Mouse (Mus musculus) forebrain, embryonic 11.5 days (tissue): ENCODE measurements around the gene Wdr4. TPM values are rescaled to one million over a fixed set of nuclear protein-coding genes. Genes with fewer than 3 reads are reported as not detected.
A peak's percentile ranks its signal among the peaks of the same experiment; 100 is the strongest.

Experiments used
- ATAC-seq: fragments of 200-750 bp; cut with Nextera tagmentation; replicated peaks from 2 replicates; pipeline ENCODE4 v1.8.0; 2017; ENCODE audit warnings: moderate TSS enrichment; ENCODE audit not compliant: low FRiP score
- DNase-seq: peaks from one replicate; pipeline ENCODE4 v3.0.0-alpha.2; 2017; ENCODE audit warnings: low spot score
- H3K27ac ChIP-seq: fragments of 300-500 bp; sonication (generic); 2 replicates; pipeline ENCODE4 v1.5.1; 2014; ENCODE audit warnings: low read depth, low read length
- H3K27me3 ChIP-seq: fragments of 300-500 bp; sonication (generic); 2 replicates; pipeline ENCODE4 v1.6.1; 2014; ENCODE audit warnings: mild to moderate bottlenecking, low read length, mixed read lengths; ENCODE audit not compliant: control insufficient read depth, insufficient read depth
- H3K36me3 ChIP-seq: fragments of 300-500 bp; sonication (generic); 2 replicates; pipeline ENCODE4 v1.6.1; 2014; ENCODE audit warnings: mild to moderate bottlenecking, low read length, moderate library complexity, mixed read lengths; ENCODE audit not compliant: control insufficient read depth, insufficient read depth
- H3K4me1 ChIP-seq: fragments of 300-500 bp; sonication (generic); replicated peaks from 2 replicates; pipeline ENCODE4 v1.6.1; 2014; ENCODE audit warnings: low read length, mixed read lengths; ENCODE audit not compliant: control insufficient read depth, insufficient read depth
- H3K4me2 ChIP-seq: fragments of 300-500 bp; sonication (generic); 2 replicates; pipeline ENCODE4 v1.6.1; 2014; ENCODE audit warnings: low read depth, mild to moderate bottlenecking, low read length, moderate library complexity, mixed read lengths; ENCODE audit not compliant: severe bottlenecking
- H3K4me3 ChIP-seq: fragments of 300-500 bp; sonication (generic); 2 replicates; pipeline ENCODE4 v1.5.1; 2014; ENCODE audit warnings: low read depth, low read length
- H3K9ac ChIP-seq: fragments of 300-500 bp; sonication (generic); 2 replicates; pipeline ENCODE4 v1.6.1; 2014; ENCODE audit warnings: low read length
- H3K9me3 ChIP-seq: fragments of 300-500 bp; sonication (generic); 2 replicates; pipeline ENCODE4 v1.6.1; 2016; ENCODE audit warnings: low read length, mixed read lengths; ENCODE audit not compliant: control insufficient read depth
- WGBS: fragments of 180-500 bp; shearing (Covaris S2); extraction: QIAGEN DNeasy Blood & Tissue Kit; methylation state at CpG from one replicate; pipeline ENCODE4 v1.1.7; 2014; 5-methylcytosine and 5-hydroxymethylcytosine counted together
- polyA plus RNA-seq: library from polyadenylated mRNA; unstranded; fragments of >200 nt; fragmentation: Nextera tagmentation; extraction: Ambion mirVana; gene quantifications from 2 replicates; pipeline ENCODE4 v1.2.1, GENCODE M21; 2014

The Wdr4 gene
- 48.9 and 49.3 TPM in 2 replicates for polyA plus RNA-seq

DNA sequence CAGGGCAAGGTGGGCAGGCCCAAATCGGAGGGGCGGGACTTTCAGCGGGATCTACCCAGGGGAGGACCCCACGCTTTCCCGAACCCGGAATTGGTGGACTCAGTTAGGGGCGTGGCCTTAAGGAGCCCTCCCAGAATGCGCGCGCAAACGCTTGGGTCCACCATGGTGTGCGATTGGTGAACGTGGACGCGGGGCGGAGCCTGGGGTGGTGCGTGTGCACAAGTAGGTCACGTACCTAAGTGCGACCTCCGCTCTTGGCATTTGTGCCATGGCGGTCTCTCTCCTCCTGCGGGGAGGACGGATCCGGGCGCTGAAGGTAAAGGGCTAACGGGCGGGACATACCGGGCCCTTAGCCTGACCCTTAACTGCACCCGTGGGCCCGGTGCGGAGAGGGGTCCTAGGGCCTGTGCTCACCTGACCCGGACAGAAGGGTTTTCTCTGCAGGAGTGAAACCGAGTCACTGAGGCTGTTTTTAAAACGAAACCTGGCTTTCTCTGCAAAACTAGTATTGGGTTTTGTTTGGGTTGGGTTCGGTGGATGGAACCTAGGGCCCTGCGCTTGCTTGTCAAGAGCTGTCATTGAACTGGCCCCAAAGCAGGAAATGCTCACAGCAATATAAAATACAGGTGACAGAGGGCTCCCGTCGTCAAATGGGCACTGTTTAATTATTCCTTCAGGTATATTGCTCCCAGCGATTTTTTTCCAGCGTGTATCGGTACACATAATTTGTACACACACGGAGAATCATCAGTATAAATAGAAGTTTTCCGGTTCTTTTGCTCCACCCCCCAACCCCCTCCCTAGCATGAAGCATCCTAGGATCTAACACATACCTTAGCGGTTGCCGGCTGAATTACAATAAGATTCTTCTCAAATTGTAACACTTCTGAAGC is at the start of gene Wdr4, which contains the start of gene Ndufv3:
Gene Wdr4 (minus strand): TSS at position 35 of the 893 bp plus-strand sequence.
Gene Ndufv3 (plus strand): TSS at position 170 of the 893 bp plus-strand sequence.
- Histone ChIP-seq H3K4me2 (peak within 1 kb of the TSS; percentile 55), H3K9me3 (no peaks in the 10 kb centered on the region), H3K36me3 (no peaks in the 10 kb centered on the region; the same call in 1 of the 2 replicates), H3K27ac (no peak within 1 kb of the TSS), H3K27me3 (no peaks in the 10 kb centered on the region), H3K4me1 (no peaks in the 10 kb centered on the region; the same call in 1 of the 2 replicates), H3K9ac (peak within 1 kb of the TSS; percentile 65), H3K4me3 (peak within 1 kb of the TSS; percentile 73)
- peak; percentile 98 for DNase-seq
- ATAC-seq, result peak; percentile 96
- WGBS, result under 1% methylated on average over 45 of the region's 45 CpGs

DNA sequence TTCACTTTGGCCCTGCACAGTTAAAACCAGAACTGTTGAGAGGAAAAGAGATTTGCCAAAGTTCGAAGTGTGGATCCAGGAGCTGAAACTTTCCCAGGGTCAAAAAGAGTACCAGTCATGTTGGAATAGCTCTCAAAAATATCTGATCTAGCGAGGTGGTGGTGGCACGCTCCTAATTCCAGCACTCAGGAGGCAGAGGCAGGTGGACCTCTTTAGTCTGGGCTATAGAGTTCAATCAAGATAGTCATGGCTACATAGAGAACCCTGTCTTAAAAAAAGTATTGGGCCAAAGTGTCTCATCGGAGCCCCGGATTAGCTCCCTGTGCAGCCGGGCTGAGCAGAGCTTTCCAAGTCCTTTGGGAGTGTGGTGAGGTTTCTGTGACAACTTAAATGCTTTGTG is 46.5 kb upstream of the Wdr4 start:
- Histone ChIP-seq H3K27me3 (no peaks in the 10 kb centered on the region), H3K4me2 (peak overlapping the region; percentile 89), H3K4me1 (peaks cover 22% of the 10 kb centered on the region), H3K4me3 (peak overlapping the region; percentile 80), H3K9me3 (no peaks in the 10 kb centered on the region), H3K36me3 (no peaks in the 10 kb centered on the region), H3K9ac (peak overlapping the region; percentile 87), H3K27ac (no peak overlapping the region)
- DNase-seq, result no peak
- no peak for ATAC-seq
- WGBS, result 75% methylated on average over 6 of the region's 6 CpGs

DNA sequence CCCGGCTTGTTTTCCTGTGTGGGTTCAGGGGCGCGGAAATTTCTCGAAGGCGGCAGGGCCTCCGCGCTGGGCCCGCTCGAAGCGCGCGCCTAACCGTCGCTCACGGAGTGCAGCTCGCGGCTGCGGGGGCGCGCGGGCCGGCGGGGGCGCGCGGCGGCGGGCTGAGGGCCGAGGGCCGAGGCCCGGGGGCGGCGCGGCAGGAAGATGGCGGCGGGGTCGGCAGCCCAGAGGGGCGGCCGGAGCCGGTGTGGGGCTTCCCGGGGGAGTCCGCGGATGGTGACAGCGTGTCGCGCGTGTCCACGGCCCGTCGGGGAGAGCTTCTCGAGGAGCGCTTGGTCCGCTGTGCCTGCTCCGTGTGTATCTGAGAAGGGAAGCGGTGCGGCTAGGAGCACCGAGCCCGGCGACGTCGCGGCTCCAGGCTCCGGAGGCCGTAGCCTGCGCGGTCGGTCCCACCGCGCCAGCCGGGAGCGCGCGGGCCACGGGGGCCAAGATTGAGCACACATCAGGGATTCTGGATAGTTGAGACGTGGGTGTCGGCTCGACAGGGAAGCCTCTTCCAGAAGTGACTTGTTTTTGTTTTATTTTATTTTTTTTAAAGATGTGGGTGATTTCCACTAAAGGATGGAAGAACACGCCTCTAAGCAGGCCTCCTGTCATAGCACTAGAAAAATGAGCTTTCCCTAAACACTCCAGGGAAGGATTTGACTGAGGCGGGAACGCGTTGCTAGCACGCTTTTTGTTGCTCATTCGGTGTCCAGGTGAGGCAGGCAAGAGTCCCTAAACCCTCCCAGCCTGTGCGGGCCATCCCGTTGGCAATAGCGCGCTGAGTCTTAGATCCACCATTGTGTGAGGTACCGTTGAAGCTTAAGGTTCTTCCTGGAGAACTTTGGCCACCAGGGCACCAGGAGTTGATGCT is 45.6 kb upstream of the Wdr4 start:
- Histone ChIP-seq H3K4me2 (peak overlapping the region; percentile 89), H3K9ac (peak overlapping the region; percentile 87), H3K4me3 (peak overlapping the region; percentile 80), H3K27me3 (no peaks in the 10 kb centered on the region), H3K9me3 (no peaks in the 10 kb centered on the region), H3K27ac (peak overlapping the region; percentile 91), H3K36me3 (no peaks in the 10 kb centered on the region), H3K4me1 (peaks cover 22% of the 10 kb centered on the region)
- WGBS, result under 1% methylated on average over 86 of the region's 88 CpGs
- DNase-seq, result peak; percentile 66
- ATAC-seq, result peak; percentile 50

DNA sequence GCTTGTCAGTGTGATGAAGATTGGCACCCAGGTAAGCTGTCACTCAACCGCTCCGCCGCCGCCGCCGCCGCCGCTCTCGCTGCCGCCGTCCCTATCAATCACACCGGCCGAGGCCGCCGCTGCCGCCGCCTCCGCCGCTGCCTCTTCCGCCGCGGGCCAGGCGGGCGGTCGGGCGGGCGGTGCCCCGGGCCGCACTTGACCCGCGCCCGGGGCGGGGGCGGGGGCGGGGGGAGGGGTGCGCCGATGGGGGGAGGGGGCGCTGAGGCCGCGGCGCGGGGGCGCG is 45.0 kb upstream of the Wdr4 start:
- peak overlapping the region; percentile 91 for H3K27ac ChIP-seq
- H3K36me3 ChIP-seq, result no peaks in the 10 kb centered on the region

DNA sequence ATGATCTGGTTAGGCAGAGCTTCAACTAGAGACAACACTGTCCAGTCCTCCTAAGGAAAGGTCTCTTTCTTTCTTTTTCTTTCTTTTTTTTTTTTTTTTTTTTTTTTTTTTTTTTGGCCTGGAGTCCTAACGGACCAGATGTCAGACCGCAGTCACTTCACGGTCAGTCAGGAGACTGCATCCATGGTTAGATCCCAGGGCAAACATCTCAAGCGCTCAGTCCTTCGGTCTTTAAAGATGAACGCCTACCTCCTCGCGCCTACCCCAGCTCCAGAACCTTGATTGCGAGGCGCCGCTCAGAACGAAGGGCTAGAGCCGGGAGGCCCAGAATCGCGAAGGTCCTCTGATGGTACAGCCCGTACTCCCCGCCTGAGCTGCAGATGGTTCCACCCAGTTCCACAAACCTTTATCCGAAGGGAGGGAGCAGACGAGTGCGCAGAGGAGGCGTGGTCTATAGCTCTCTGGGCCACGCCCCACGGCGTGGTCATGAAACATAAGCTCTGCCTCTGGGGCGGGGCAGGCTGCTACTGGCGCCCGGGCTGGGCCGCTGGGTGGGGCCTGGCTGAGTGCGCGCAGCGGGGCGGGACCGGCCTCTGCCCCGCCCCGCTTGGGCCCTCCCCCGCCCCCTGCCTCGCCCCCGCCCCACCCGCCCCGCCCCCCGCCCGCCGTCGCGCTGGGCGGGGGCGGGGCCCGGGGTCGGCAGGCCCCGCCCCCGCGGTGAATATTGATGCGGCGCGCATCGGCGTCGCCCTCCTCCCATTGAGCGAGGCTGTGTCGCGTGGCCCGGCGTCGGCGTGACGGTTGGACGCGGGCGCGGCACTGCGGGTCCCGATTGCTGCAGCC is 44.5 kb upstream of the Wdr4 start, which contains the start of gene Pknox1:
Gene Pknox1 (plus strand): TSS at position 720 of the 843 bp plus-strand sequence.
- peaks cover 22% of the 10 kb centered on the region for H3K4me1 ChIP-seq
- DNase-seq (peak; percentile 99), ATAC-seq (peak; percentile 95)
- H3K36me3 ChIP-seq, result no peaks in the 10 kb centered on the region
- WGBS, result under 1% methylated on average over 50 of the region's 72 CpGs
- H3K9me3 ChIP-seq, result no peaks in the 10 kb centered on the region
- no peaks in the 10 kb centered on the region for H3K27me3 ChIP-seq
- peak within 1 kb of the TSS; percentile 80 for H3K4me3 ChIP-seq
- H3K4me2 ChIP-seq, result peak within 1 kb of the TSS; percentile 89
- peak within 1 kb of the TSS; percentile 87 for H3K9ac ChIP-seq
- H3K27ac ChIP-seq, result peak within 1 kb of the TSS; percentile 91

More for the DNA sequence above, 45.0 kb upstream of the Wdr4 start:
- 0% methylated on average over 31 of the region's 44 CpGs for WGBS
- Histone ChIP-seq H3K4me3 (peak overlapping the region; percentile 80), H3K9ac (peak overlapping the region; percentile 87), H3K4me1 (peaks cover 22% of the 10 kb centered on the region), H3K27me3 (no peaks in the 10 kb centered on the region), H3K9me3 (no peaks in the 10 kb centered on the region), H3K4me2 (peak overlapping the region; percentile 89)
- ATAC-seq (no peak), DNase-seq (no peak)

DNA sequence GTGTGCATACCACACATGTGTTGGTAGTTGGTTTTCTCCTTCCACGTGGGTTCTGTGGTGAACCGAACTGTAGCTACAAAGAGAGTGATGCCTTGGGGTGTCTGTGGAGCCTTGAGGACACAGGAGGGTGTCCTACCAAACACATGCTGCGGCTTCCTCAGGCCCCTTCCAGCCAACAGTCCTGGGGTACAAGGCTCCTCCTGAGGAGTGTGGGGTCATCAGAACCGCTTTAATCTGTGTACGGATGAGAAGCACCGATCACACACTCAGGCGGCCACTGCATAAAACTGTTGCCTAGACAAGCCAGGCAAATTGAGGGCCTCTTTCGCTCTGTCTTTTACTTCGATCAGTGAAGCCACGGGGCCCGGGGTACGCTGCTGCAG is 43.8 kb upstream of the Wdr4 start:
- no peak for ATAC-seq
- Histone ChIP-seq H3K9me3 (no peaks in the 10 kb centered on the region), H3K27me3 (no peaks in the 10 kb centered on the region), H3K27ac (peak overlapping the region; percentile 75), H3K4me1 (peaks cover 20% of the 10 kb centered on the region), H3K4me3 (peak overlapping the region; percentile 80), H3K36me3 (no peaks in the 10 kb centered on the region), H3K4me2 (peak overlapping the region; percentile 59), H3K9ac (peak overlapping the region; percentile 66)
- WGBS, result 27% methylated on average over 12 of the region's 12 CpGs
- DNase-seq, result peak; percentile 64

DNA sequence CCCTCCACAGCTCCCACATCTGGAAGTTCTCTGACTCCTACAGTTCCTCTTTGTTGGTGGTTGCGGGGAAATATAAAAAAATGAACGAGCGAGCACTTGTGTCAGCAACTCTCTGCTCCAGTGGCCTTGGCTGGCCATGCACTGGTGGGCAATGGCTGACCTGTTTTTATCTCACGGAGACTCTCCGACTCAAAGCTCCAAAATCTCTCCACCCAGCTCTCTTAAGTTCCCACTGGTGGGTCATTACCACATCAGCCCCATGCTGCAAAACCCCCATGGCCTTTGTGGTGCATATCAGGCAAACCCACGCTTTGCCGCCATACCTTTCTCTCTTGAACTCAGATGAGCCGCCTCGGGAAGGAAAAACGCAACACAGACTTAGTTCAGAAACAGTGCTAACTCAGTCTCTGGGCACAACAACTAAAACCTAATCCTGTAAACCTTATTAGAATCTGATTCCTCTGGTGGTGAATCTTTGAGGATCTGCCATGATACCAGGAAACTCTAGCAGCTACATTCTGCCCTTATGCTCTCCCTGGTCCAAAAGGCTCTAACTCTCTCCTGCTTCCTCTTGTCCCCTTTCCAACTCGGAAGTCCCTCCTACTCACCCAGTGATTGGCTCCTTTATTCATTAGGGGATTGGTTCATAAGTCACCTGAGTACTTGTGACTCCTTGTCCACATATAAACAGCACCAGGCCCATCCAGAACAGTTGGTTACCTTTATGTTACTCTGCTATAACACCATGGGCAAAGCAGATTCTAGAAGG is 39.4 kb upstream of the Wdr4 start:
- Histone ChIP-seq H3K4me2 (no peak overlapping the region), H3K27me3 (no peaks in the 10 kb centered on the region), H3K9ac (no peak overlapping the region), H3K4me3 (no peak overlapping the region), H3K36me3 (no peaks in the 10 kb centered on the region), H3K9me3 (no peaks in the 10 kb centered on the region), H3K27ac (no peak overlapping the region), H3K4me1 (peaks cover 5% of the 10 kb centered on the region; the same call in 1 of the 2 replicates)
- WGBS, result 90% methylated on average over 11 of the region's 11 CpGs
- ATAC-seq (no peak), DNase-seq (no peak)
